Mouse (Mus musculus): ENCODE measurements around the gene Pde11a. TPM values are rescaled to one million over a fixed set of nuclear protein-coding genes. Genes with fewer than 3 reads are reported as not detected.

Pde11a gene
- polyA plus RNA-seq, 1 experiment: not detected

DNA sequence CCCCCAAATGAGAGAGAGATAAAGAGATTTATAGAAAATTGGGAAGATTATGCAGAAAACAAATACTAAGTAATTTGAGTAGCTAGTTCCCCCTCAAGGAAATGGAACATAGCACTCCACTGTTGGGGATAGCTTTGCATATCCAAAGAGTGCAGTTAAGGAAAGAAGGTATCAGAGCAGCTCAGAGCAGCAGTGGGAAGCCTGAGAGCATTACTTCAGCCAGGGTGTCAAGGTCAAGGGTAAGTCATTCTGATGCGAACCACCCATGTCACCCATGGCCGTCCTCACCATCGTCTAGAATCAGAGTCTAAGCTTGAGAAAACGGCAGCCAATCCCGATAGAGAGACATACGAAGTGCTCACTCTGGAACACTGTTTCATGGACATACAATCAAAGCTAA is 211.9 kb downstream of the Pde11a start:
- no peaks in the 10 kb centered on the region for H3K79me2 ChIP-seq (ENCODE audit: control insufficient read depth, insufficient read depth)
- TF ChIP-seq USF1 (IDR thresholded peaks at IDR 0.05; ENCODE audit: low read depth) (no peak), MYOD1 (IDR thresholded peaks at IDR 0.05; ENCODE audit: control insufficient read depth in 1 of 3, insufficient read length in 2 of 3, low read depth in 2 of 3) (no peak), CEBPB (IDR thresholded peaks at IDR 0.05; ENCODE audit: insufficient read depth, poor library complexity, severe bottlenecking) (no peak), POLR2AphosphoS2 (IDR thresholded peaks at IDR 0.05; ENCODE audit: insufficient read length, low read depth) (no peak), E2F4 (IDR thresholded peaks at IDR 0.05; ENCODE audit: insufficient read depth) (no peak), MAX (IDR thresholded peaks at IDR 0.05; ENCODE audit: low read depth) (no peak), REST (IDR thresholded peaks at IDR 0.05; ENCODE audit: insufficient read depth, insufficient read length) (no peak), POLR2A (IDR thresholded peaks at IDR 0.05; ENCODE audit: insufficient read length, low read depth) (no peak), TCF3 (IDR thresholded peaks at IDR 0.05; ENCODE audit: insufficient read length, low read depth) (no peak), MYOG (IDR thresholded peaks at IDR 0.05; ENCODE audit: control insufficient read depth in 1 of 3, insufficient read depth in 1 of 3, insufficient read length in 2 of 3, low read depth in 2 of 3) (no peak), TCF12 (IDR thresholded peaks at IDR 0.05; ENCODE audit: insufficient read depth, poor library complexity, severe bottlenecking) (no peak), SRF (IDR thresholded peaks at IDR 0.05; ENCODE audit: control insufficient read depth, insufficient read length, low read depth) (no peak)
- peaks cover 11% of the 10 kb centered on the region for H3K27me3 ChIP-seq (ENCODE audit: control insufficient read depth, insufficient read depth, insufficient read length)
- no peaks in the 10 kb centered on the region for H3K36me3 ChIP-seq (ENCODE audit: control insufficient read depth, insufficient read depth)
- H3K4me3 ChIP-seq: no peak overlapping the region
- no peak overlapping the region for H3K4me2 ChIP-seq (ENCODE audit: low read depth)
- H3ac ChIP-seq (ENCODE audit: control insufficient read depth, insufficient read length): no peak overlapping the region

DNA sequence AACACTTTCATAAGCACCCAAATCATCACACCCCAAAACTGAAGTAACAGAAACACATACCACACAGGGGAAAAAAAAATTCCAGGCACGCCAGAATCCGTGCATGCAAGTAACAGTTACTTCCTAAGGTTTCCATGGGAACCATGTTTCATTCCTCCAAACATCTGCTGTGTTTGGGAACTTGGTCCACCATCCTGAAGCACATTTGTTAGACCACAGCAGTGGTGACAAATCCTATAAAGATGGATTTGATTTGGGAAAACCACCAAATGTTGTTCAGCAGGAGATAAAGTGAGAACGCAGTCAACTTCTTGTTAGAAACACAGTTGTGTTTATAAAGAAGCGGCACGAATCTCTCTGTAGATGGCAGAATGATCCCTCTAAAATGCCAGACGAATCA is 213.8 kb downstream of the Pde11a start:
- H3K4me2 ChIP-seq (ENCODE audit: low read depth): no peak overlapping the region
- TF ChIP-seq USF1 (IDR thresholded peaks at IDR 0.05; ENCODE audit: low read depth) (no peak), MYOD1 (IDR thresholded peaks at IDR 0.05; ENCODE audit: control insufficient read depth in 1 of 3, insufficient read length in 2 of 3, low read depth in 2 of 3) (no peak), MYOG (IDR thresholded peaks at IDR 0.05; ENCODE audit: control insufficient read depth in 1 of 3, insufficient read depth in 1 of 3, insufficient read length in 2 of 3, low read depth in 2 of 3) (no peak), REST (IDR thresholded peaks at IDR 0.05; ENCODE audit: insufficient read depth, insufficient read length) (no peak), MAX (IDR thresholded peaks at IDR 0.05; ENCODE audit: low read depth) (no peak), TCF3 (IDR thresholded peaks at IDR 0.05; ENCODE audit: insufficient read length, low read depth) (no peak), POLR2AphosphoS2 (IDR thresholded peaks at IDR 0.05; ENCODE audit: insufficient read length, low read depth) (no peak), POLR2A (IDR thresholded peaks at IDR 0.05; ENCODE audit: insufficient read length, low read depth) (no peak), SRF (IDR thresholded peaks at IDR 0.05; ENCODE audit: control insufficient read depth, insufficient read length, low read depth) (no peak), E2F4 (IDR thresholded peaks at IDR 0.05; ENCODE audit: insufficient read depth) (no peak), CEBPB (IDR thresholded peaks at IDR 0.05; ENCODE audit: insufficient read depth, poor library complexity, severe bottlenecking) (no peak), TCF12 (IDR thresholded peaks at IDR 0.05; ENCODE audit: insufficient read depth, poor library complexity, severe bottlenecking) (no peak)
- no peak overlapping the region for H3ac ChIP-seq (ENCODE audit: control insufficient read depth, insufficient read length)
- H3K36me3 ChIP-seq (ENCODE audit: control insufficient read depth, insufficient read depth): no peaks in the 10 kb centered on the region
- H3K27me3 ChIP-seq (ENCODE audit: control insufficient read depth, insufficient read depth, insufficient read length): peaks cover 11% of the 10 kb centered on the region
- H3K79me2 ChIP-seq (ENCODE audit: control insufficient read depth, insufficient read depth): no peaks in the 10 kb centered on the region
- no peak overlapping the region for H3K4me3 ChIP-seq

DNA sequence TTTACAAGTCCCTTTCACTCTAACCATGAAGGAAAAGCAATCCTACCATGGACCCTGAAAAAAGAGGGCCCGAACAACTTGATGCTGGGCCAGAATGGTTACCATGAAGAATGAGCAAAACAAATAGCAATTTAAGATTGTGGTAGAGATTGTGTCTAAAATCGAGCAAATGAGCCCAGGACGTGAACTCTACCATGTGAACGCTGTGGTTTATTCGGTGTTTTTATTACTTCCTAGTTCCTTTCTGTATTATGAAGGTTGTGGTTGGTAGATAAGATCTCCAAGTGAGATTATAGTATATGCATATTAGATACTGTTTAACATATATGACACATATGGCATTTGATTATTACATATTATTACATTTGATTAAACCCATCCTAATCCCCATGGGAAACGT is 216.4 kb downstream of the Pde11a start:
- Histone ChIP-seq H3K4me2 (ENCODE audit: low read depth) (no peak overlapping the region), H3K79me2 (ENCODE audit: control insufficient read depth, insufficient read depth) (no peaks in the 10 kb centered on the region), H3ac (ENCODE audit: control insufficient read depth, insufficient read length) (no peak overlapping the region), H3K27me3 (ENCODE audit: control insufficient read depth, insufficient read depth, insufficient read length) (peaks cover 5% of the 10 kb centered on the region), H3K4me3 (no peak overlapping the region), H3K36me3 (ENCODE audit: control insufficient read depth, insufficient read depth) (no peaks in the 10 kb centered on the region)
- TF ChIP-seq REST (IDR thresholded peaks at IDR 0.05; ENCODE audit: insufficient read depth, insufficient read length): no peak
- TF ChIP-seq SRF (IDR thresholded peaks at IDR 0.05; ENCODE audit: control insufficient read depth, insufficient read length, low read depth): no peak
- TF ChIP-seq TCF12 (IDR thresholded peaks at IDR 0.05; ENCODE audit: insufficient read depth, poor library complexity, severe bottlenecking): no peak
- no peak for TF ChIP-seq TCF3 (IDR thresholded peaks at IDR 0.05; ENCODE audit: insufficient read length, low read depth)
- no peak for TF ChIP-seq POLR2AphosphoS2 (IDR thresholded peaks at IDR 0.05; ENCODE audit: insufficient read length, low read depth)
- TF ChIP-seq USF1 (IDR thresholded peaks at IDR 0.05; ENCODE audit: low read depth): no peak
- TF ChIP-seq MAX (IDR thresholded peaks at IDR 0.05; ENCODE audit: low read depth): no peak
- TF ChIP-seq MYOG (IDR thresholded peaks at IDR 0.05; ENCODE audit: control insufficient read depth in 1 of 3, insufficient read depth in 1 of 3, insufficient read length in 2 of 3, low read depth in 2 of 3): no peak
- no peak for TF ChIP-seq MYOD1 (IDR thresholded peaks at IDR 0.05; ENCODE audit: control insufficient read depth in 1 of 3, insufficient read length in 2 of 3, low read depth in 2 of 3)
- no peak for TF ChIP-seq E2F4 (IDR thresholded peaks at IDR 0.05; ENCODE audit: insufficient read depth)

DNA sequence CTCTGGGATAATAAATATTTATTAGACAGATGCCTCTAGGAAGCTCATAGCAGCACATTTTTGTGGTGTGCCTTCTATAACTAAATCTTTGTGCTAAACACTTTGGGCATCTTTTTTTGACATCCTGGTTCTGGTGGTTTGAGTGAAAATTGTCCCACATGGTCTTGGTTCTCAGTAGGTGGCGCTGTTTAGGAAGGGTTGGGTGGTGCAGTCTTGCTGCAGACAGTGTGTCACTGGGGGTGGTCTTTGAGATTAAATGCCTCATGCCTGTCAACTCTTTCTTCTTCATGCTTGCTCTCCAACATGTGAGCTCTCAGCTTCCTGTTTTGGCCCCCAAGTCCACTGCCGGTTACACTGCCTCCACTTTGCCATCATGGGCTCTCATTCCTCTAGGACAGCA is 218.7 kb downstream of the Pde11a start:
- no peak overlapping the region for H3K4me3 ChIP-seq
- H3K36me3 ChIP-seq (ENCODE audit: control insufficient read depth, insufficient read depth): no peaks in the 10 kb centered on the region
- H3K4me2 ChIP-seq (ENCODE audit: low read depth): no peak overlapping the region
- TF ChIP-seq POLR2AphosphoS2 (IDR thresholded peaks at IDR 0.05; ENCODE audit: insufficient read length, low read depth) (no peak), POLR2A (IDR thresholded peaks at IDR 0.05; ENCODE audit: insufficient read length, low read depth) (no peak), TCF12 (IDR thresholded peaks at IDR 0.05; ENCODE audit: insufficient read depth, poor library complexity, severe bottlenecking) (no peak), USF1 (IDR thresholded peaks at IDR 0.05; ENCODE audit: low read depth) (no peak)
- H3K27me3 ChIP-seq (ENCODE audit: control insufficient read depth, insufficient read depth, insufficient read length): peaks cover 5% of the 10 kb centered on the region
- H3ac ChIP-seq (ENCODE audit: control insufficient read depth, insufficient read length): no peak overlapping the region
- no peaks in the 10 kb centered on the region for H3K79me2 ChIP-seq (ENCODE audit: control insufficient read depth, insufficient read depth)

DNA sequence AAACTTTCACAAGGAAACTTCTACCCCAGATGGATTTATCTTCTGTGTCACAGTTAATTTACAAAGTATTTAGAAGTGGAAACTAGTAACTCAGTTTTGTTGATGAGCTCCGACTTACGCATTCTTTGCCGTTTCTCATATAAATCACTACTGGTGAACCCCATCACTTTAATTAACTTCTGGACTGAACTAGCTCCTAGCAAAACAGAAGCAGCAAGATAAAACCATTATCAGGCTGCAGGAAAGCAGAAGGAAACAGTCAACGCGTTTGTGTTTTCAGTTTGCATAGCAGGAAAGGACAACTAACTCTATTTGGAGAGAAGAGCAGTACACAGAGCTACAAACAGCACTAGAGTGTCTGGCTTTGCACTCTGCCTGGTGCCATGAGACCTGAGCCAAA is 220.1 kb downstream of the Pde11a start:
- no peak overlapping the region for H3ac ChIP-seq (ENCODE audit: control insufficient read depth, insufficient read length)
- H3K36me3 ChIP-seq (ENCODE audit: control insufficient read depth, insufficient read depth): no peaks in the 10 kb centered on the region
- H3K79me2 ChIP-seq (ENCODE audit: control insufficient read depth, insufficient read depth): no peaks in the 10 kb centered on the region
- TF ChIP-seq MYOG (IDR thresholded peaks at IDR 0.05; ENCODE audit: control insufficient read depth in 1 of 3, insufficient read depth in 1 of 3, insufficient read length in 2 of 3, low read depth in 2 of 3) (no peak), SRF (IDR thresholded peaks at IDR 0.05; ENCODE audit: control insufficient read depth, insufficient read length, low read depth) (no peak), POLR2A (IDR thresholded peaks at IDR 0.05; ENCODE audit: insufficient read length, low read depth) (no peak), TCF12 (IDR thresholded peaks at IDR 0.05; ENCODE audit: insufficient read depth, poor library complexity, severe bottlenecking) (no peak), POLR2AphosphoS2 (IDR thresholded peaks at IDR 0.05; ENCODE audit: insufficient read length, low read depth) (no peak), CEBPB (IDR thresholded peaks at IDR 0.05; ENCODE audit: insufficient read depth, poor library complexity, severe bottlenecking) (no peak), USF1 (IDR thresholded peaks at IDR 0.05; ENCODE audit: low read depth) (no peak), E2F4 (IDR thresholded peaks at IDR 0.05; ENCODE audit: insufficient read depth) (no peak), REST (IDR thresholded peaks at IDR 0.05; ENCODE audit: insufficient read depth, insufficient read length) (no peak), MYOD1 (IDR thresholded peaks at IDR 0.05; ENCODE audit: control insufficient read depth in 1 of 3, insufficient read length in 2 of 3, low read depth in 2 of 3) (no peak), MAX (IDR thresholded peaks at IDR 0.05; ENCODE audit: low read depth) (no peak)
- H3K4me2 ChIP-seq (ENCODE audit: low read depth): no peak overlapping the region
- H3K4me3 ChIP-seq: no peak overlapping the region
- peaks cover 5% of the 10 kb centered on the region for H3K27me3 ChIP-seq (ENCODE audit: control insufficient read depth, insufficient read depth, insufficient read length)
